Mouse (Mus musculus) B cell, adult 62 days (primary cell): ENCODE results near the gene Olfr1312. TPM values are rescaled to one million over a fixed set of nuclear protein-coding genes. Genes with fewer than 3 reads are reported as not detected.

Source experiments
- total RNA-seq: library from RNA; stranded (reverse); gene quantifications from 4 replicates; pipeline ENCODE4 v1.2.4, GENCODE M21; 2023

Olfr1312 gene
- total RNA-seq: not detected in 4 replicates

DNA sequence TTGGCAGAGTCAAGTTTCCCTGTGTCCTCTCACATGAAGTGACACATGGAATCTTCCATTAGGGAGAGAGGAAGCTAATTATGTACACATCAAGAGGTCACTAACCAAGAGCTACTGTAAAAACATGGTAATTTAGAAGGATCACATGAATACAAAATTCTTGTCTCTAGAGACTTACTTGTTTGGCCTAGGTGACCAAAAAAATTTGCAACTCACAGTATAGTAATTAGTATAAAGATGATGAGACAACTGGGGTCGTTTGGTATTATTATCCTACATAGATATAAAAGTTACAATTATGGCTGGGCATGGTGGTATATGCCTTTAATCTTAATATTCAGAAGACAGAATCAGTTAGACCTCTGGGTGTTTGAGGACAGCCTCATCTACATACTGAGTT lies at the start of gene Olfr1312:
Gene Olfr1312, minus strand, starts transcription at position 101 of the 400 bp plus-strand sequence.

DNA sequence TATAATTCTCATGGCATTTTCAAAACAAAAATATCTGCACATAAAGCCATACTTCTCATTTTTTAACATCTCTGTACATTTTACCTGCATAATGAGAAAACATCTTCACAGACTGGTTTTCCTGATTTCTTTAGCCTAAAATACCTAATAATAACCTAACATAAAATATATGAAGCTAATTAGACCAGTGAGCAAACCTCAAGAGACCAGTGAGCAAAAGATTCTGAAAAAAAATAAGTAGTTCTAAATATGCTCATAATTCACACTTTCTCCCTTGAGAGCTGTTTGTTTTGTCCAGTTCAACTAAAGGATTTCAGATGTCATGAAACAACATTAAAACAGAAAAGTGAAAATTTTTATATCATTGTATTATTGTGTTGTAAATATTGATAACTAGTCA lies 46.6 kb upstream of the Olfr1312 start, which contains the start of gene Olfr1314:
Gene Olfr1314, minus strand, starts transcription at position 101 of the 400 bp plus-strand sequence.

DNA sequence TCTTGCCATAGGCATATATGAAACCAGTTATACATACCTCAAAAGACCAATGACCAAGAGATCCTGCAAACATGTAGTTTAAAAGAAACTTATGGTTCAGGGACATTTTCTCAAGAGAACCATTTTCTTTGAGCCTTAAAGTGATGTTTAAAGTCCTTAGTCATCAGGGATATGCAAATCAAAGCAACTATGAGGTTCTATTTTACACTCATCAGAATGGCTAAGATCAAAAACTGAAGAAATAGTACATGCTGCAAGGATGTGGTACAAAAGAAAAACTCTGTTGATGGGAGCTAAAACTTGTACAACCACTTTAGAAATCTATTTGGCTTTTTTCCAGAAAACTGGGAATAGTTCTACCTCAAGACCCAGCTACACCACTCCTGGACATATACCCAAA lies 27.7 kb upstream of the Olfr1312 start, which contains the start of gene Olfr1313:
Gene Olfr1313, minus strand, starts transcription at position 101 of the 400 bp plus-strand sequence.

DNA sequence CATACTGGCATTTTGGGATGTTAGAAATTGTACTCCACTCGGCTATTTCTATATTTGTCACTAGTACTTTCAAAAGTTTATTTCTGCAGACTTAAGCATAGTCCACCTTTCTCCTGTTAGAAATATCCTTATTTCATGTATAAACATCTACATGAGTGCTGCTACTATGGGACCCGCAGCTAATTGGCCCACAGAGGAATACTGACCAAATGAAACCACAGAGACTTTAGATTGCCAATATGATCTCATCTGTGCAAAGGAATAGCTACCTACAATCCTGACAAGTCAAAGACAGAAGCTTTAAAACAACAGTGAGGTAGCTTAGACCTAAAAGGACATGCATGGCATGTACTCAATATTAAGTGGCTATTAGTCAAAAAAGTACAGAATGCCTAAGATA lies 25.7 kb downstream of the Olfr1312 start, which contains the start of gene Olfr1311:
Gene Olfr1311, minus strand, starts transcription at position 101 of the 400 bp plus-strand sequence.

DNA sequence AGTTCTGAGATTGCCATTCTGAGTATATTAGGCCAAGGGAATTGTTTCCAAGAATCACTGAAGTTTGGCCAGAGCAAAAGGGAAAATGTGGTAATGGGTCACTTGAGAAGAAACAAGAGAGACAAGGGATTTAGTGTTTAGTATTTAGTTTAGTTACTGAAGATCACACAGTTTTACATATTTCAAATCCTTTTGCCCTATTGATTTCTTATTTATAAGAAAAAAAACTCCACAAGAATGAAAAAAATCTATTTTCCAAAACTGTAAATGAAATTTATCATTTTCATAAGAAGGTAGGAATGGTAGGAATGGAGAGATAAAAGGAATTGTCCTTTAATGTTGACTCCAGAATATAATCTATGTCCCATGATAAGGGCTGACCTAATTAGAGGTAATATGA lies 37.4 kb downstream of the Olfr1312 start, which contains the start of gene Olfr1310:
Gene Olfr1310, minus strand, starts transcription at position 101 of the 400 bp plus-strand sequence.

DNA sequence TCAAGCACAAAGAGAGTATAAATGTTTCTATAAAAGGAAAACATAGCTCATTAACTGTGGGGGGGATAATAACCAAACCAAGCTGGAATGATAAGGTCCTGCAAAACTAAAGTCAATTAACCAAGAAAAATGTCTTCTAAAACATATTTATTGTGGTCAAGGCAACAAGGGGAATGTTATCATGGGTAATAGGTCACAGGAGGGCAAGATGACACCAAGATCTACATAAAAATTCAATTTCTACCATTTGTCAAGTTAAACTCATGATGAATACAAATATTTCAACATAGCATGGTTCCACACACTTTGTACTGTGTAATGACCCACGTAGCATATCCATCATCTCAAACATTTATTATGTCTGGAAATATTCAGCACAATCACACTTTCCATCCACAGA lies 59.9 kb downstream of the Olfr1312 start, which contains the start of gene Olfr1309:
Gene Olfr1309, minus strand, starts transcription at position 101 of the 400 bp plus-strand sequence.

Other genes starting within 250 kb of the Olfr1312 start
- not detected in 4 replicates for gene Olfr1303, start 229.9 kb downstream of the Olfr1312 start, total RNA-seq
- not detected in 4 replicates for gene Olfr1305, start 173.1 kb downstream of the Olfr1312 start, total RNA-seq
- not detected in 4 replicates for gene Olfr1306, start 134.0 kb downstream of the Olfr1312 start, total RNA-seq
- 0.03 to 0.06 TPM in 2 of 4 replicates, not detected in the others for gene Olfr1307, start 100.8 kb downstream of the Olfr1312 start, total RNA-seq
- gene Olfr1308, start 85.3 kb downstream of the Olfr1312 start, total RNA-seq: not detected in 4 replicates
- gene Olfr1309, start 60.0 kb downstream of the Olfr1312 start, total RNA-seq: not detected in 4 replicates
- gene Olfr1310, start 37.5 kb downstream of the Olfr1312 start, total RNA-seq: not detected in 4 replicates
- not detected in 4 replicates for gene Olfr1311, start 25.8 kb downstream of the Olfr1312 start, total RNA-seq
- not detected in 4 replicates for gene Olfr1313, start 27.6 kb upstream of the Olfr1312 start, total RNA-seq
- gene Olfr1314, start 46.5 kb upstream of the Olfr1312 start, total RNA-seq: not detected in 4 replicates
- gene Olfr1315-ps1, start 65.2 kb upstream of the Olfr1312 start, total RNA-seq: not detected in 4 replicates
- gene Olfr1316, start 84.7 kb upstream of the Olfr1312 start, total RNA-seq: not detected in 4 replicates
- gene Olfr1317, start 90.1 kb upstream of the Olfr1312 start, total RNA-seq: not detected in 4 replicates
- not detected in 4 replicates for gene Olfr1318, start 104.0 kb upstream of the Olfr1312 start, total RNA-seq
- 8.8 to 11.3 TPM (median 9.9 TPM) in 4 replicates for gene Lpcat4, start 189.2 kb upstream of the Olfr1312 start, total RNA-seq
- not detected in 4 replicates for gene Nutm1, start 209.1 kb upstream of the Olfr1312 start, total RNA-seq
- 66.2 to 72.1 TPM (median 69.1 TPM) in 4 replicates for gene Nop10, start 211.7 kb upstream of the Olfr1312 start, total RNA-seq
- 319 to 321 TPM (median 320 TPM) in 4 replicates for gene Slc12a6, start 215.6 kb upstream of the Olfr1312 start, total RNA-seq
- 0.40 to 1.4 TPM (median 1.3 TPM) in 3 of 4 replicates, not detected in the other for gene Gm21985, start 216.1 kb upstream of the Olfr1312 start, total RNA-seq